In the genomic region with DNA sequence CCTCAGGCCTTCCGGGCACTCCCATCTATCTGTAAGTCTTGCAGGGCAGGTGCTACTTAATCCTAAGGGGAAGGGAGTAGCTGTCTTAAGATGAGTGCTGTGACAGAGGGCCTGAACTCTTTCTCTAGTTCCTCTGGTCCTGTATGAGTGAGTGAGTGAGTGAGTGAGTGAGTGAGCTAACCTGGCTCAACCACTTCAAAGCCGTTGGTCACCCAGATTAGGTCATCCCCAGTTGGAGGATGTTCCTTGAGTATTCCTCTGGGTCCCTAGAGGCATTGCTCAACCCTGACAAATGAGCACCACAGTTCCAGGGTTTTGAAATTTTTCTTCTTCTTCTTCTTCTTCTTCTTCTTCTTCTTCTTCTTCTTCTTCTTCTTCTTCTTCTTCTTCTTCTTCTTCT, we compare ENCODE assay signal across 26 mouse cellular contexts.
"Had no signal": no experiment of that assay in that cellular context is flagged by ENCODE, and none has a peak within 500 bp of the region (broad histone marks: within the 10 kb centered on the region; RNA-seq: fewer than 3 reads in every experiment).

No protein-coding gene starts in this region.

- H3K27me3 ChIP-seq: heart, embryonic 13.5 days; heart, embryonic 15.5 days; hindbrain, embryonic 12.5 days; intestine, embryonic 15.5 days; limb, embryonic 12.5 days had no signal

- H3K4me3 ChIP-seq: heart, adult 2 months; heart, embryonic 13.5 days; heart, embryonic 15.5 days; hindbrain, embryonic 10.5 days; hindbrain, embryonic 12.5 days; intestine, embryonic 15.5 days; layer of hippocampus, adult 2 months; left cerebral cortex, adult 2 months; limb, embryonic 10.5 days; limb, embryonic 12.5 days had no signal

- H3K4me2 ChIP-seq: heart, embryonic 11.5 days; heart, embryonic 13.5 days; heart, embryonic 15.5 days; hindbrain, embryonic 12.5 days; hindbrain, embryonic 14.5 days; intestine, embryonic 15.5 days; limb, embryonic 12.5 days; liver, embryonic 11.5 days had no signal

- DNase-seq: gastrocnemius, postnatal 14 days; gastrocnemius, postnatal 36 days; heart, adult 2 months; heart, postnatal 14 days; heart, postnatal 4 days; kidney, adult 18-20 months; kidney, adult 8-10 months; kidney, postnatal 10 days; kidney, postnatal 25 days; kidney, postnatal 4 days; liver had no signal

- H3K36me3 ChIP-seq: heart, embryonic 13.5 days; heart, embryonic 15.5 days; hindbrain, embryonic 10.5 days; hindbrain, embryonic 12.5 days; intestine, embryonic 15.5 days; limb, embryonic 10.5 days; limb, embryonic 12.5 days had no signal

- H3K9me3 ChIP-seq: heart, embryonic 13.5 days; heart, embryonic 15.5 days; hindbrain, embryonic 10.5 days; hindbrain, embryonic 12.5 days; intestine, embryonic 15.5 days; limb, embryonic 10.5 days; limb, embryonic 12.5 days had no signal

- ATAC-seq: hindbrain, embryonic 16.5 days; inflammation-experienced regulatory T-cells, adult 6 months; intestine, embryonic 15.5 days; intestine, postnatal 0 days had no signal

- H3K27ac ChIP-seq: heart, adult 2 months; heart, embryonic 13.5 days; heart, embryonic 15.5 days; hindbrain, embryonic 10.5 days; hindbrain, embryonic 12.5 days; hindbrain, embryonic 14.5 days; intestine, embryonic 15.5 days; layer of hippocampus, adult 2 months; left cerebral cortex, adult 2 months; limb, embryonic 10.5 days; limb, embryonic 12.5 days had no signal

- H3K9ac ChIP-seq: heart, embryonic 13.5 days; heart, embryonic 15.5 days; hindbrain, embryonic 12.5 days; hindbrain, embryonic 14.5 days; intestine, embryonic 15.5 days; limb, embryonic 12.5 days had no signal

- H3K4me1 ChIP-seq: hindbrain, embryonic 10.5 days; hindbrain, embryonic 12.5 days had no signal
